Mouse (Mus musculus) embryonic stem cell, embryonic (primary cell): ENCODE data around the gene Ola1.

ENCODE experiments used
- CTCF ChIA-PET, 4 experiments: fragments of 300-600 bp in 2 of 4; fragments of 350-600 bp in 2 of 4; sonication (Branson Sonifier 250); formaldehyde crosslinking; loops; one replicate each; lab custom pipeline; 2022; ENCODE audit warnings: inconsistent platforms in 2 of 4; lab: Charles Lee
- POLR2A ChIA-PET, 4 experiments: fragments of 300-600 bp in 2 of 4; fragments of 350-600 bp in 2 of 4; sonication (Branson Sonifier 250); formaldehyde crosslinking; loops; one replicate each; lab custom pipeline; 2022; ENCODE audit warnings: antibody characterized with exemption in 4 of 4, inconsistent platforms in 1 of 4; lab: Charles Lee

The Ola1 gene

GRCm38 (mm10) chr2:73218913-73219312, at the start of gene Ola1:
TSS of gene Ola1 (minus strand) at chr2:73218924.
- POLR2A ChIA-PET, result interaction anchor here in 1 of 4 experiments (0.6 to 1.2 kb wide), 3 partner anchors 9 to 137 kb away, joined by 4 to 5 read pairs (median 4); no protein-coding TSS in a partner anchor
- CTCF ChIA-PET, result interaction anchor here in 1 of 4 experiments (0.6 kb wide), 1 partner anchor 21 kb away, joined by 3 read pairs; no protein-coding TSS in a partner anchor

GRCm38 (mm10) chr2:73268281-73268680, 49.6 kb upstream of the Ola1 start:
- CTCF ChIA-PET, result interaction anchor here in 3 of 4 experiments (0.7 to 2.3 kb wide), 4 partner anchors 10 to 881 kb away, joined by 3 to 12 read pairs (median 6); no protein-coding TSS in a partner anchor

GRCm38 (mm10) chr2:73267818-73268217, 49.1 kb upstream of the Ola1 start:
- CTCF ChIA-PET, result interaction anchor here in 3 of 4 experiments (0.7 to 2.3 kb wide), 4 partner anchors 10 to 881 kb away, joined by 3 to 12 read pairs (median 6); no protein-coding TSS in a partner anchor
- POLR2A ChIA-PET, result no interaction called here

More at GRCm38 (mm10) chr2:73268281-73268680, 49.6 kb upstream of the Ola1 start:
- POLR2A ChIA-PET, result no interaction called here

DNA sequence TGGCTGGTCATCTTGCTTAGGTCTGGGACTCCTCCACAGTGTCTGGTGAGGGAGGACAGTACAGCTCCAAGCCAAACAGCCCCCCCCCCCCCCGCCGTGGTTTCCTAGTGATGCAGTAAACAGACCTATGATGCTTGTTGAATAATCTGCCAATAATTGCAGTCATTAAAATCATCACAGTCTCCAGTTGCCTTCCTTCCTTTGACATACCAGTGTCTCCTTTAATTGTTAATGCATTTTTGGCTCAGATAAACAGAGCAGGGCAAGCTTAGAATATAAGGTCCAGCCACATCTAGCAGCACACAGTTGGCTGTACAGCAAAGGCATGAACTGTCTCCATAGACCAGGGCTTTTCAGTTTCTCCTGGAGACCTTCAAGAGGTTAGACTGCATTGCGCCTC, 48.5 kb upstream of the Ola1 start:
- POLR2A ChIA-PET, result interaction anchor here in 2 of 4 experiments (0.6 to 1.4 kb wide), 4 partner anchors 11 to 1692 kb away, joined by 3 to 6 read pairs (median 4); partner anchors contain the start of gene Cdca7 (in 1 of the 2)
- CTCF ChIA-PET, result interaction anchor here in 1 of 4 experiments (1.0 to 2.0 kb wide), 2 partner anchors 10 to 11 kb away, joined by 3 to 8 read pairs; no protein-coding TSS in a partner anchor

DNA sequence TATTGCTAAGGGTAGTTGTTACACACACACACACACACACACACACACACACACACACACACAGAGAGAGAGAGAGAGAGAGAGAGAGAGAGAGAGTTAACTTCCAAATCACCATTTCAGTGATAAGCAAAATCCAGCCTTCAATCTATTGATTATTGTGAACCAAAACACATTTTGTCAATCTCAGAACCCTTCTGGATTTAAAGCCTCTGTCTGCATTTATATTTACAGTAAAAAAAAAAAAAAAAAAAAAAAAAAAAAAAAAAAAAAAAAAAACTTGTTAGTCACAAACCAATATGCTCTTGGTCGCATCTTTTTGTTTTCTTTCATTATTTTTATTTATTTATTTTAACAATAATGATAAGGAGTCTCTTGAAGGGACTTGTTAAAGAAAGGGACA, 47.9 kb upstream of the Ola1 start:
- POLR2A ChIA-PET, result interaction anchor here in 3 of 4 experiments (0.6 to 1.4 kb wide), 5 partner anchors 10 to 1691 kb away, joined by 3 to 6 read pairs (median 4); partner anchors contain the start of gene Cdca7 (in 1 of the 3)
- CTCF ChIA-PET, result interaction anchor here in 2 of 4 experiments (1.0 to 2.0 kb wide), 3 partner anchors 11 to 12 kb away, joined by 3 to 8 read pairs (median 5); no protein-coding TSS in a partner anchor

GRCm38 (mm10) chr2:73266011-73266410, 47.3 kb upstream of the Ola1 start:
- POLR2A ChIA-PET, result interaction anchor here in 3 of 4 experiments (0.6 to 1.4 kb wide), 4 partner anchors 9 to 160 kb away, joined by 3 to 6 read pairs (median 4); no protein-coding TSS in a partner anchor
- CTCF ChIA-PET, result interaction anchor here in 1 of 4 experiments (1.3 kb wide), 1 partner anchor 12 kb away, joined by 5 read pairs; no protein-coding TSS in a partner anchor

DNA sequence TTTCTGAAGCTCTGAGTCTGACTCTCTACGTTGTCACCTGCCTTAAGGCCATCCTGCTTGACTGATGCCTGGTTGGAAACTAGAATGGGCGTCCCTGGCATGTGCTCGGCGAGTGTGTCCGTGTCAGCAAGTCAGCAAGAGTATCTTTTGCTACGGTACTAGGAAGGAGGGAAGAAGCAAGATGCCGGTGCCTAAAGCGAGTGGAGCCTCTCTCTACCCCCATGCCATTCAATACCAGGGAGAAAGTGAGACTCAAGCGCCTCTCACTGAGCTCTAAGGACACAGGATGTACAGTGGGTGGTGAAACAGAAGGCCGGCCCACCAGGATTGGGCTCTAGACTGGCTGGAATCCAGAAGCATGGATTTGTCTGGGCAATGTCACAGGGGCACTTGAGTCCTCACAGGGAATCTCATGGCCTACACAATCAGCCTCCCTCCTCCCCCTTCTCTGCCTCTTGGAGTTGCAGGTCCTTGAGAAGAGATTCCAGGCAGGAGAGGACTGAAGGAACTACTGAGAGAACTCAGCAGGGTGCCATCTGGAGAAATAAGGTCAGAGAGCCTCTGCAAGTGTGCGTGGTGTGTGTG, 46.0 kb upstream of the Ola1 start:
- CTCF ChIA-PET, result interaction anchor here in 3 of 4 experiments (0.6 to 1.4 kb wide), 5 partner anchors 8 to 16 kb away, joined by 4 to 13 read pairs (median 4); no protein-coding TSS in a partner anchor

GRCm38 (mm10) chr2:73263794-73264610, 45.3 kb upstream of the Ola1 start:
- ChIA-PET POLR2A (interaction anchor here in 3 of 4 experiments (0.7 to 2.1 kb wide), 12 partner anchors 9 to 394 kb away, joined by 3 to 11 read pairs (median 4); partner anchors contain the start of genes Cir1 (in 1 of the 3), Gpr155 (in 1 of the 3), Ola1 (in 1 of the 3) and Scrn3 (in 1 of the 3)), CTCF (interaction anchor here in 3 of 4 experiments (0.7 to 1.4 kb wide), 6 partner anchors 14 to 364 kb away, joined by 3 to 13 read pairs (median 4); no protein-coding TSS in a partner anchor)

More for the DNA sequence above, 46.0 kb upstream of the Ola1 start:
- POLR2A ChIA-PET, result interaction anchor here in 3 of 4 experiments (0.6 to 2.1 kb wide), 6 partner anchors 10 to 122 kb away, joined by 3 to 11 read pairs (median 4); partner anchors contain the start of gene Gpr155 (in 1 of the 3)

- CTCF ChIA-PET, result interaction anchor here in 2 of 4 experiments (0.5 to 0.9 kb wide), 4 partner anchors 15 to 363 kb away, joined by 3 to 4 read pairs (median 3); no protein-coding TSS in a partner anchor
- POLR2A ChIA-PET, result interaction anchor here in 3 of 4 experiments (0.6 to 2.1 kb wide), 12 partner anchors 10 to 395 kb away, joined by 3 to 11 read pairs (median 4); partner anchors contain the start of genes Cir1 (in 1 of the 3), Ola1 (in 1 of the 3) and Scrn3 (in 1 of the 3)
Measured at GRCm38 (mm10) chr2:73263172-73263765, 44.5 kb upstream of the Ola1 start.

- ChIA-PET CTCF (interaction anchor here in 1 of 4 experiments (0.6 kb wide), 1 partner anchor 51 kb away, joined by 5 read pairs; no protein-coding TSS in a partner anchor), POLR2A (no interaction called here)
Measured at GRCm38 (mm10) chr2:73248701-73249100, 30.0 kb upstream of the Ola1 start.

- ChIA-PET CTCF (no interaction called here), POLR2A (no interaction called here)
Measured at GRCm38 (mm10) chr2:73241299-73241698, 22.6 kb upstream of the Ola1 start.

GRCm38 (mm10) chr2:73231081-73231480, 12.4 kb upstream of the Ola1 start:
- ChIA-PET POLR2A (interaction anchor here in 1 of 4 experiments (1.0 kb wide), 1 partner anchor 47 kb away, joined by 3 read pairs; no protein-coding TSS in a partner anchor), CTCF (interaction anchor here in 1 of 4 experiments (0.7 kb wide), 1 partner anchor 9 kb away, joined by 19 read pairs; no protein-coding TSS in a partner anchor)

DNA sequence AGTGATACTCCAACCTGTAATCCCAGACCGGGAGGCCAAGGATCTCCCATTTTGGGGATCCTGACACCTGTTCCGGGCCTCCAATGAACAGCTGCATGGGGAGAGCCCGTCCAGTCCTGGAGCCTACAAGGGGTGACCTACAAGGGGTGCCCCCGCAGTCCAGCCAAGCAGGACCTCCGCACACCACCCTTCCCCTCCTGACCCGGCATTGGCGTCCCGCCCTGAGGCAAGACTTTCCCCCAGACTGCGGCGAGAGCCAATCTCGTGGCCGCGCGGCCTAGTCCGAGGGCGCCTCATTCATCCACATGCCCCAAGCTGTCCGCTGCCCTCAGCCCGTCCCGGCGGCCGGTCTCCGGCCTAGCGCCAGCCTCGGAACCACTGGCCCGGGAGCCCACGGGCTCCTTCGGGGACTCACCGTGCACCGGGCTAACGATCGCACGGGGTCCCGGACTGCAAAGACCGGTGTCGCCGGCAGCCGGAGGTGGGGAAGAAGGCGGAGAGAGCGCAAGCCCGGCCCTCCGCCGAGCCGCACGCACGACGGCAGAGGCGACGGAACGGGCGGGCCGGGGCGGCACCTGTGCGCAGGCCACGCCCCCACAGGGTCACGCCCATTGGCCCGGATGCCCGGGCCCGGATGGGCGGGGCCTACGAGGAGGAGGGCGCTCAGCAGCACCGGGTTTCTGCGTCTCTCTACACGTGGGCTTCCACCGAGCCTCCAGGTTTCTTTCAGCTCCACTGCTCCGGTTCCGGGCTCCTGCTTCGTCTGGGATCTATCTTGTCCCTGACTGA, 4.7 kb downstream of the Ola1 start:
- POLR2A ChIA-PET, result interaction anchor here in 2 of 4 experiments (0.7 to 2.7 kb wide), 10 partner anchors 10 to 132 kb away, joined by 3 to 9 read pairs (median 3); partner anchors contain the start of genes Cir1 (in 1 of the 2) and Scrn3 (in 1 of the 2)

DNA sequence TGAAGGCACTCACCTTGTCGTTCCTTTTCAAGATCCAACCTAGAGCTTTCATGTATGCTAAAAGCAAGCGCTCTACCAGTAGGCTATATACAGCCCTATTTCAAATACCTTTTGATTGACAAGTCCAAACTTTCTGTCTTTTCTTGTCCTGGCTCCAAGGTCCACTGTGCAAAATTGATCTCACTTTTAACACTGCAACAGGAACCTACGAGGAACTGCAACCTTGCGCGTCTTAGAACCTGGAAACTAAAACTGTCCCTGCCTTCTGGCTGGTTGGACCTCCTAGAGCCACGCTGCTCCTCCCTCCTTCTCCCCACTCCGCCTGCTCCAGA, 5.2 kb downstream of the Ola1 start:
- POLR2A ChIA-PET, result interaction anchor here in 3 of 4 experiments (0.7 to 2.7 kb wide), 8 partner anchors 9 to 173 kb away, joined by 3 to 9 read pairs (median 3); partner anchors contain the start of genes Cir1 (in 1 of the 3), Gpr155 (in 1 of the 3) and Scrn3 (in 1 of the 3)
- CTCF ChIA-PET, result no interaction called here

More for the DNA sequence above, 4.7 kb downstream of the Ola1 start:
- CTCF ChIA-PET, result no interaction called here

- ChIA-PET CTCF (no interaction called here), POLR2A (interaction anchor here in 1 of 4 experiments (0.9 to 1.3 kb wide), 3 partner anchors 8 to 37 kb away, joined by 3 read pairs; no protein-coding TSS in a partner anchor)
Measured at GRCm38 (mm10) chr2:73204328-73204727, 14.4 kb downstream of the Ola1 start.

DNA sequence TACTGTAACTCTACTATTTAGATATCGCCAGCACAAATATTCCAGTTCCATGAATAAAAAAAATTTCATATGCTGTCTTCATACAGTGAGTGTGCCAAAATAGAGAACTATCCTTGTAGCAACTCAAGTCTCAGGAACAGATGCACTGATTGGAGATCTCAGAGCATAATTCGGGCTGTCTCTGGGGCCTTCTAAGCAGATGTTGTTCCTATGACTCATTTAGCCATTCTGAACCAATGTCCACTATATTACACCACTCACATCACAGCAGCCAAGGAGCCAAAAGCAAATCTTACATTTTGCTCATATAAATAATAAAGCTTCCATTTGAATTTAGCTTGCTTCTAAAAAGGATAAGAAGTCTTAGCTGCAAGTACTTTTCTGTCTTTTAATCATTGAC, 30.2 kb downstream of the Ola1 start:
- CTCF ChIA-PET, result no interaction called here
- POLR2A ChIA-PET, result interaction anchor here in 1 of 4 experiments (1.2 kb wide), 1 partner anchor 26 kb away, joined by 4 read pairs; no protein-coding TSS in a partner anchor
